Mouse (Mus musculus): ENCODE results near the gene Napb.

DNA sequence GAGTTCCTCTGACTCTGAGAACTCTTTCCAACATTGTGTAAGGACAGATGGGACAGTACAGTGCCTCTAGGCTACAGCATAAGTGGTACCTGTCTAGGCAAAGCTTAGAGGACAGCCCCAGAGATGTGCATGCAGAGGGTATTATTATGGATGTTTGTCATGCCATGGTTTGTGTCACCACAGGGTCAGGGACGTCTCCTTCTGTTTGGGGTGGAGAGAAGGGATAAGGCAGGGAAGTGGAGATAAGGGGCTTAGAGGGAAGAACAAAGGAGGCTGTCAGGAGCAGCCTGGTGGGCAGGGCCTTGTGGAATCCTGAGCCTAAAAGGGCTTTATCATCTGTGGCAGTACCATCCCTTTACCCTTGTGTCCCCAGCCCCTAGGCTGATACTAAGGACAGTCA lies 49.4 kb upstream of the Napb start, which contains the start of gene 8030411F24Rik:
- TF ChIP-seq CTCF (IDR thresholded peaks at IDR 0.05; ENCODE audit: extremely low read depth, insufficient read depth, low read length) (no peak), POLR2A (IDR thresholded peaks at IDR 0.05; ENCODE audit: extremely low read depth, insufficient read depth, low read length) (no peak)
